Mouse (Mus musculus) liver, postnatal 0 days (tissue): ENCODE results near the gene Adora2a.
"Not testable (repeated sequence)": the region's sequence is repeated elsewhere in the genome, so short reads cannot be mapped to it uniquely, and the experiment has no call there.

Experiments
- CTCF ChIP-seq: sonication (generic); IDR thresholded peaks from 2 replicates; pipeline ENCODE4 v1.5.1; 2016; ENCODE audit warnings: antibody characterized with exemption, low read depth
- EP300 ChIP-seq: IDR thresholded peaks from 2 replicates; pipeline ENCODE4 v1.6.1; 2016; ENCODE audit warnings: antibody characterized with exemption, low read depth, mild to moderate bottlenecking

DNA sequence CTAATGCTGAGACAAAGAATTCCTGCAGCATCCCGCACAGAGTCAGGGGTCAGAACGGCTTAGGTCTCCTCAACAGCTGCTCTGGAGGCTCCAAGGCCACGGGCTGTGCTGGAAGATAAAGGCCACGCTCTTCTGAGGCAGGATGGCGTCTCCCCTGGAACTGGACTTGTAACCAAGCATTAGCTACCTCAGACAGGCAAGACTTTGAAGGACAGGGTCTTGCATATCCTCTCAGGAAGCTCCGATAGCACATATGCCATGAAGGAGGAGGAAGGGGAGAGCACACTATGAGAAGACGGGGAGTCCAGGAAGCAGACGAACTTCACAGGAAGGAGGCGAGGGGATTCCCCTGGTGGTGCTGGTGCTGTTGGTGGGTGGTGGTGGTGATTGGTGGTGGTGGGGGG is 37.2 kb downstream of the Adora2a start:
- TF ChIP-seq CTCF, EP300: not testable (repeated sequence)
